Mouse (Mus musculus) liver, adult 2 months (tissue): ENCODE measurements around the gene Fbxo22. TPM values are rescaled to one million over a fixed set of nuclear protein-coding genes. Genes with fewer than 3 reads are reported as not detected.

ENCODE experiments used
- DNase-seq: peaks from one replicate; pipeline ENCODE4 v3.0.0-alpha.2; 2011; ENCODE audit warnings: low read depth, low spot score; ENCODE audit errors: extremely low read depth
- H3K27ac ChIP-seq: fragments of 200-500 bp; replicated peaks from 2 replicates; pipeline ENCODE4 v1.5.1; 2012; ENCODE audit warnings: low read depth, mild to moderate bottlenecking, control low read depth, inconsistent platforms, low read length; ENCODE audit not compliant: insufficient read depth
- H3K27me3 ChIP-seq: fragments of 200-500 bp; 2 replicates; pipeline ENCODE4 v1.6.1; 2012; ENCODE audit warnings: mild to moderate bottlenecking, moderate library complexity, low read length, inconsistent platforms; ENCODE audit not compliant: control insufficient read depth, insufficient read depth
- H3K36me3 ChIP-seq: fragments of 200-500 bp; 2 replicates; pipeline ENCODE4 v1.6.1; 2012; ENCODE audit warnings: low read length, inconsistent platforms; ENCODE audit not compliant: control insufficient read depth, insufficient read depth
- H3K4me1 ChIP-seq: fragments of 200-500 bp; 2 replicates; pipeline ENCODE4 v1.6.1; 2011; ENCODE audit warnings: low read length; ENCODE audit not compliant: control insufficient read depth, insufficient read depth
- H3K4me3 ChIP-seq: fragments of 200-500 bp; 2 replicates; pipeline ENCODE4 v1.5.1; 2011; ENCODE audit warnings: low read depth, mild to moderate bottlenecking, control low read depth, low read length, moderate library complexity; ENCODE audit not compliant: insufficient read depth
- H3K79me2 ChIP-seq: fragments of 200-500 bp; 2 replicates; pipeline ENCODE4 v1.6.1; 2012; ENCODE audit warnings: inconsistent platforms, mild to moderate bottlenecking, low read length, moderate library complexity; ENCODE audit not compliant: control insufficient read depth, insufficient read depth
- H3K9ac ChIP-seq: fragments of 200-500 bp; 2 replicates; pipeline ENCODE4 v1.6.1; 2012; ENCODE audit warnings: low read depth, mild to moderate bottlenecking, control low read depth, inconsistent platforms, low read length
- CTCF ChIP-seq: fragments of 200-500 bp; IDR thresholded peaks from 2 replicates; pipeline ENCODE4 v1.5.1; 2011; ENCODE audit warnings: low read depth, low read length, control low read depth
- POLR2A ChIP-seq: fragments of 200-500 bp; IDR thresholded peaks from 2 replicates; pipeline ENCODE4 v1.6.1; 2011; ENCODE audit warnings: low read length, control low read depth; ENCODE audit not compliant: insufficient read depth; ENCODE audit errors: extremely low read depth
- WGBS: fragments of 180-500 bp; shearing (Covaris S2); methylation state at CpG from one replicate; pipeline ENCODE4 v1.1.7; 2018; 5-methylcytosine and 5-hydroxymethylcytosine counted together
- polyA plus RNA-seq: library from polyadenylated mRNA; depleted of rRNA; stranded (reverse); fragments of >200 nt; gene quantifications from 2 replicates; pipeline ENCODE4 v1.2.3, GENCODE M21; 2012
- total RNA-seq: library from RNA; depleted of rRNA; stranded (reverse); fragments of >200 nt; gene quantifications from 2 replicates; pipeline ENCODE4 v1.2.3, GENCODE M21; 2014

Gene Fbxo22
- total and polyA plus RNA-seq, 2 experiments, result 18.3 to 45.4 TPM

DNA sequence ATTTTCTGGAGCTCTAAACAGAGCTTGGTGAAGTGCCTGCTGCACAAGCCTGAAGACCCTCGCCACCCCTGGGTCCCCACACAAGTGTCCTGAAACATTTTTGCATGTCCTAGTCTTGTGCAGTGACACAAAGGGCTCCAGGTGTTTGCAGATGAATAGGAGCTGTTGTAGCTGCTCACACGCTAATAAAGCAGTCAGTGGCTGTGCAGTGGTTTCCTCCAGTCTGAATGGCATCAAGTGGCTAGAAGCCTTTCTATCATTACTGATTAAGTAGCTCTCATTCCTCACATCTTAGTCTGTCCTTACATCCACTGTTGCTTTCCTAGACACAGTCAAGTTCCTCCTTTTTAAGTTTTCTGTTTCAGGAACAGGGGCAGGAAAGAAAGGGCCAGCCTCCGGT lies 6.9 kb downstream of the Fbxo22 start:
- H3K4me1 ChIP-seq, result peaks cover 30% of the 10 kb centered on the region
- no peak overlapping the region for H3K4me3 ChIP-seq
- TF ChIP-seq CTCF (no peak), POLR2A (no peak)
- no peaks in the 10 kb centered on the region for H3K27me3 ChIP-seq
- H3K9ac ChIP-seq, result no peak overlapping the region
- H3K79me2 ChIP-seq, result peaks cover 10% of the 10 kb centered on the region; the same call in 1 of the 2 replicates
- no peak for DNase-seq
- peaks cover 63% of the 10 kb centered on the region for H3K36me3 ChIP-seq
- H3K27ac ChIP-seq, result peak overlapping the region; percentile 74
- 87% methylated on average over 3 of the region's 3 CpGs for WGBS

DNA sequence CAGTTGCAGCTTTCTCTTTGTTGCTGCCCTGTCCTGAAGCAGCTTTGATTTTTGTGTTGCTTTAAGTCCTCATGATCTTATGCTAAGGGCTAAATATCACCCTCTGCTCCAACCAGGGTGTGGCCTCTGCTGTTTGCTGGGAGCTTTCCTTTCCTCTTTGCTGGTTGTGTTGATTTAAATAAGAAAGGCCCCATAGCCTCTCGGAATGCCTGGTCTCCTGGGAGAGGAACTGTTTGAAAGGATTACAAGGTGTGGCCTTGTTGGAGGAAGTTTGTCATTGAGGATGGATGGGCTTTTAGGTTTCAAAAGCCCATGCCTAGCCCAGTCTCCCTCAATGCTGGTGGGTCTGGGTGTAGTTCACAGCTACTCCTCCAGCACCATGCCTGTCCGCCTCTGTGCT lies 7.4 kb downstream of the Fbxo22 start:
- Histone ChIP-seq H3K36me3 (peaks cover 67% of the 10 kb centered on the region), H3K9ac (no peak overlapping the region), H3K4me3 (no peak overlapping the region), H3K79me2 (peaks cover 10% of the 10 kb centered on the region; the same call in 1 of the 2 replicates), H3K4me1 (peaks cover 29% of the 10 kb centered on the region), H3K27ac (peak overlapping the region; percentile 22; the same call in 1 of the 2 replicates), H3K27me3 (no peaks in the 10 kb centered on the region)
- TF ChIP-seq CTCF, result no peak
- WGBS, result 91% methylated on average over 2 of the region's 2 CpGs
- DNase-seq, result no peak

DNA sequence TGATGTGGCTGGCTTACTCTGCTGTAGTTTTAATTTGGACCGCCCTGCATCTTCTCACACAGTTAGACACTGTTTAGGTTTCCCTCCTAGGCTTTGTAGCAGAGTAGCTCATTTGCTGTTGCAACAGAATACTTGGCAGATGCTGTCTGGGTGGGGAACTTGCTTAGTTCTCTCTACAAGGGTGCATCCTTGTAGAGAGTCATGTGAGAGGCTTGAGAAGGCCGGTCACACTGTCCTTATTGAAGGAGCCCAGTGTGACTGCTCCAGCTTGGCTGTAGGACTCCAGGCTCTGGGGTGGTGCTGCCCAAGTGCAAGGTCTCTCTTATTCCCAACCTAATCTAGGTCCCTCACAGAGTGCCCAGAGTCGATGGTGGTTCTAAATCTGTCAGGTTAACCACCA lies 8.7 kb downstream of the Fbxo22 start:
- Histone ChIP-seq H3K9ac (no peak overlapping the region), H3K27ac (no peak overlapping the region), H3K79me2 (peaks cover 7% of the 10 kb centered on the region; the same call in 1 of the 2 replicates), H3K4me3 (no peak overlapping the region), H3K36me3 (peaks cover 78% of the 10 kb centered on the region), H3K27me3 (no peaks in the 10 kb centered on the region), H3K4me1 (peaks cover 22% of the 10 kb centered on the region)
- WGBS, result 93% methylated on average over 3 of the region's 3 CpGs
- TF ChIP-seq CTCF, result no peak
- TF ChIP-seq POLR2A, result no peak
- DNase-seq, result no peak

GRCm38 (mm10) chr9:55225165-55225737 lies 16.5 kb downstream of the Fbxo22 start:
- Histone ChIP-seq H3K36me3 (peaks cover 47% of the 10 kb centered on the region), H3K27ac (peak overlapping the region; percentile 29; the same call in 1 of the 2 replicates), H3K9ac (no peak overlapping the region), H3K79me2 (no peaks in the 10 kb centered on the region), H3K4me1 (no peaks in the 10 kb centered on the region; the same call in 1 of the 2 replicates), H3K27me3 (no peaks in the 10 kb centered on the region), H3K4me3 (no peak overlapping the region)
- DNase-seq, result no peak
- TF ChIP-seq CTCF (no peak), POLR2A (no peak)
- 77% methylated on average over 7 of the region's 7 CpGs for WGBS

- Histone ChIP-seq H3K9ac (no peak overlapping the region), H3K36me3 (peaks cover 38% of the 10 kb centered on the region), H3K4me1 (no peaks in the 10 kb centered on the region; the same call in 1 of the 2 replicates), H3K4me3 (no peak overlapping the region), H3K27me3 (no peaks in the 10 kb centered on the region), H3K79me2 (no peaks in the 10 kb centered on the region), H3K27ac (no peak overlapping the region)
- DNase-seq, result no peak
- TF ChIP-seq CTCF (no peak), POLR2A (no peak)
- 94% methylated on average over 3 of the region's 3 CpGs for WGBS
Observed at GRCm38 (mm10) chr9:55226251-55226650, 17.5 kb downstream of the Fbxo22 start.

GRCm38 (mm10) chr9:55228149-55228548 lies 19.4 kb downstream of the Fbxo22 start:
- no peak for DNase-seq
- Histone ChIP-seq H3K4me3 (no peak overlapping the region), H3K27ac (no peak overlapping the region), H3K36me3 (peaks cover 22% of the 10 kb centered on the region), H3K4me1 (peaks cover 3% of the 10 kb centered on the region), H3K27me3 (no peaks in the 10 kb centered on the region), H3K9ac (no peak overlapping the region), H3K79me2 (no peaks in the 10 kb centered on the region)
- no peak for TF ChIP-seq CTCF
- TF ChIP-seq POLR2A, result no peak
- 81% methylated on average over 4 of the region's 4 CpGs for WGBS
